Mouse (Mus musculus): Measurements from ENCODE around the gene Olfr263. TPM values are rescaled to one million over a fixed set of nuclear protein-coding genes. Genes with fewer than 3 reads are reported as not detected.
"Not testable (repeated sequence)": the region's sequence is repeated elsewhere in the genome, so short reads cannot be mapped to it uniquely, and the experiment has no call there.

Gene Olfr263
- not detected for total RNA-seq (2021)
- long read RNA-seq, experiment 1, result 0 reads
- long read RNA-seq, experiment 2, result 0 reads

GRCm38 (mm10) chr13:21129339-21129738 lies at the start of gene Olfr263:
Gene Olfr263 (plus strand): TSS chr13:21129639.
- intact Hi-C loops (cut with DNase I); H3K27ac ChIP-seq; DNase-seq (ENCODE audit: extremely low spot score in 1 of 2, low spot score in 2 of 2); H3K4me3 ChIP-seq: not testable (repeated sequence)

GRCm38 (mm10) chr13:21082686-21083085 lies 46.8 kb upstream of the Olfr263 start:
- Histone ChIP-seq H3K4me3 (no peak overlapping the region), H3K27ac (no peak overlapping the region)
- no peak for DNase-seq (ENCODE audit: extremely low spot score in 1 of 2, low spot score in 2 of 2)
- intact Hi-C loops (cut with DNase I), result no loop called here
- TF ChIP-seq CTCF (IDR thresholded peaks at IDR 0.05), result no peak

GRCm38 (mm10) chr13:21109759-21110158 lies 19.7 kb upstream of the Olfr263 start:
- TF ChIP-seq CTCF (IDR thresholded peaks at IDR 0.05), result no peak
- DNase-seq (ENCODE audit: extremely low spot score in 1 of 2, low spot score in 2 of 2), result no peak
- Histone ChIP-seq H3K4me3 (no peak overlapping the region), H3K27ac (no peak overlapping the region)
- intact Hi-C loops (cut with DNase I), result no loop called here

GRCm38 (mm10) chr13:21110441-21110840 lies 19.0 kb upstream of the Olfr263 start:
- Histone ChIP-seq H3K4me3 (no peak overlapping the region), H3K27ac (no peak overlapping the region)
- DNase-seq (ENCODE audit: extremely low spot score in 1 of 2, low spot score in 2 of 2), result no peak
- intact Hi-C loops (cut with DNase I), result no loop called here
- TF ChIP-seq CTCF (IDR thresholded peaks at IDR 0.05), result no peak

- H3K4me3 ChIP-seq; DNase-seq (ENCODE audit: extremely low spot score in 1 of 2, low spot score in 2 of 2); intact Hi-C loops (cut with DNase I); H3K27ac ChIP-seq: not testable (repeated sequence)
Measured at GRCm38 (mm10) chr13:21111183-21111582, 18.3 kb upstream of the Olfr263 start, which contains the start of gene Olfr1369-ps1. Gene Olfr1369-ps1 (plus strand): TSS chr13:21111483.

GRCm38 (mm10) chr13:21114121-21114520 lies 15.3 kb upstream of the Olfr263 start:
- Histone ChIP-seq H3K4me3 (no peak overlapping the region), H3K27ac (no peak overlapping the region)
- no peak for DNase-seq (ENCODE audit: extremely low spot score in 1 of 2, low spot score in 2 of 2)
- intact Hi-C loops (cut with DNase I), result no loop called here
- no peak for TF ChIP-seq CTCF (IDR thresholded peaks at IDR 0.05)

- intact Hi-C loops (cut with DNase I), result no loop called here
- TF ChIP-seq CTCF (IDR thresholded peaks at IDR 0.05), result no peak; the same call in 1 of the 2 replicates
- DNase-seq (ENCODE audit: extremely low spot score in 1 of 2, low spot score in 2 of 2), result no peak
- H3K27ac ChIP-seq, result no peak overlapping the region
- no peak overlapping the region for H3K4me3 ChIP-seq
Measured at GRCm38 (mm10) chr13:21142421-21142820, 13.0 kb downstream of the Olfr263 start.

- TF ChIP-seq CTCF (IDR thresholded peaks at IDR 0.05), result no peak
- Histone ChIP-seq H3K27ac (no peak within 1 kb of the TSS), H3K4me3 (no peak within 1 kb of the TSS)
- intact Hi-C loops (cut with DNase I), result no loop called here
- no peak for DNase-seq (ENCODE audit: extremely low spot score in 1 of 2, low spot score in 2 of 2)
Measured at GRCm38 (mm10) chr13:21145767-21146166, 16.3 kb downstream of the Olfr263 start, which contains the start of gene Olfr1368. Gene Olfr1368 (minus strand): TSS chr13:21145867.

- Histone ChIP-seq H3K27ac (no peak overlapping the region), H3K4me3 (no peak overlapping the region)
- intact Hi-C loops (cut with DNase I), result loop anchor here (5.0 to 10.0 kb wide), 2 partner anchors 211 to 684 kb away; no protein-coding TSS in a partner anchor
- DNase-seq (ENCODE audit: extremely low spot score in 1 of 2, low spot score in 2 of 2), result no peak
- no peak for TF ChIP-seq CTCF (IDR thresholded peaks at IDR 0.05)
Measured at GRCm38 (mm10) chr13:21155888-21156287, 26.4 kb downstream of the Olfr263 start.

GRCm38 (mm10) chr13:21158071-21158470 lies 28.6 kb downstream of the Olfr263 start:
- DNase-seq (ENCODE audit: extremely low spot score in 1 of 2, low spot score in 2 of 2), result no peak
- intact Hi-C loops (cut with DNase I), result loop anchor here (2.0 to 10.0 kb wide), 3 partner anchors 213 to 859 kb away; no protein-coding TSS in a partner anchor
- no peak overlapping the region for H3K4me3 ChIP-seq
- TF ChIP-seq CTCF (IDR thresholded peaks at IDR 0.05), result no peak
- H3K27ac ChIP-seq, result no peak overlapping the region

- intact Hi-C loops (cut with DNase I), result loop anchor here (2.0 to 10.0 kb wide), 3 partner anchors 214 to 860 kb away; no protein-coding TSS in a partner anchor
- Histone ChIP-seq H3K27ac (no peak overlapping the region), H3K4me3 (peak overlapping the region; percentile 80)
- TF ChIP-seq CTCF (IDR thresholded peaks at IDR 0.05), result peak; percentile 90
- peak; percentile 78 to 85 for DNase-seq (ENCODE audit: extremely low spot score in 1 of 2, low spot score in 2 of 2)
Measured at GRCm38 (mm10) chr13:21158785-21159474, 29.5 kb downstream of the Olfr263 start.

- intact Hi-C loops (cut with DNase I), result loop anchor here (2.0 to 10.0 kb wide), 3 partner anchors 215 to 861 kb away; no protein-coding TSS in a partner anchor
Measured at GRCm38 (mm10) chr13:21159475-21159819, 30.0 kb downstream of the Olfr263 start.

More at GRCm38 (mm10) chr13:21159475-21159819, 30.0 kb downstream of the Olfr263 start:
- no peak for DNase-seq (ENCODE audit: extremely low spot score in 1 of 2, low spot score in 2 of 2)
- TF ChIP-seq CTCF (IDR thresholded peaks at IDR 0.05), result no peak
- Histone ChIP-seq H3K4me3 (peak overlapping the region; percentile 80), H3K27ac (no peak overlapping the region)

All from left cerebral cortex, adult 2 months (tissue).